Mouse (Mus musculus) MEL (cell line): ENCODE results near the gene Hoxa5. TPM values are rescaled to one million over a fixed set of nuclear protein-coding genes. Genes with fewer than 3 reads are reported as not detected.

ENCODE experiments used
- DNase-seq: peaks from one replicate; pipeline ENCODE4 v3.0.0; 2011; ENCODE audit warnings: low read depth, low spot score
- H3K27ac ChIP-seq: 2 replicates; pipeline ENCODE4 v1.5.1; 2012; ENCODE audit warnings: low read depth, mild to moderate bottlenecking, control low read depth, low read length, moderate library complexity; ENCODE audit not compliant: control insufficient read depth
- H3K27me3 ChIP-seq, 2 experiments: fragments of 150-350 bp in 1 of 2; sonication (generic) in 1 of 2; 2 replicates each; pipeline ENCODE4 v1.6.1; 2012; ENCODE audit warnings: low read length in 2 of 2, mild to moderate bottlenecking in 2 of 2, improper control_type of control experiment in 1 of 2, moderate library complexity in 1 of 2; ENCODE audit not compliant: insufficient read depth in 2 of 2, control insufficient read depth in 1 of 2
- H3K36me3 ChIP-seq, 2 experiments: 2 replicates each; pipeline ENCODE4 v1.6.1; 2012 to 2014; ENCODE audit warnings: low read length in 2 of 2, improper control_type of control experiment in 1 of 2, inconsistent platforms in 1 of 2, mild to moderate bottlenecking in 1 of 2; ENCODE audit not compliant: insufficient read depth in 2 of 2, control insufficient read depth in 1 of 2
- H3K4me1 ChIP-seq, 2 experiments: fragments of 150-350 bp in 1 of 2; sonication (generic) in 1 of 2; 2 replicates each; pipeline ENCODE4 v1.6.1; 2012; ENCODE audit warnings: low read length in 2 of 2, improper control_type of control experiment in 1 of 2, mild to moderate bottlenecking in 1 of 2; ENCODE audit not compliant: insufficient read depth in 2 of 2, control insufficient read depth in 1 of 2
- H3K4me3 ChIP-seq, 2 experiments: fragments of 150-350 bp in 1 of 2; sonication (generic) in 1 of 2; 2 replicates each; pipeline ENCODE4 v1.5.1; 2012; ENCODE audit warnings: low read depth in 2 of 2, low read length in 2 of 2, mild to moderate bottlenecking in 2 of 2, moderate library complexity in 2 of 2, control low read depth in 1 of 2, improper control_type of control experiment in 1 of 2; ENCODE audit not compliant: control insufficient read depth in 1 of 2, insufficient read depth in 1 of 2
- H3K79me2 ChIP-seq: 2 replicates; pipeline ENCODE4 v1.6.1; 2012; ENCODE audit warnings: mild to moderate bottlenecking, low read length, moderate library complexity; ENCODE audit not compliant: control insufficient read depth, poor library complexity, insufficient read depth
- H3K9ac ChIP-seq: 2 replicates; pipeline ENCODE4 v1.6.1; 2012; ENCODE audit warnings: low read depth, mild to moderate bottlenecking, control low read depth, low read length, moderate library complexity; ENCODE audit not compliant: control insufficient read depth, poor library complexity, severe bottlenecking
- H3K9me3 ChIP-seq: fragments of 150-350 bp; sonication (generic); replicated peaks from 2 replicates; pipeline ENCODE4 v1.6.1; 2012; ENCODE audit warnings: mild to moderate bottlenecking, low read length, improper control_type of control experiment, moderate library complexity; ENCODE audit not compliant: insufficient read depth
- BHLHE40 ChIP-seq: IDR thresholded peaks from 2 replicates; pipeline ENCODE4 v1.6.1; 2012; ENCODE audit warnings: low read depth, mild to moderate bottlenecking, inconsistent platforms, low read length, improper control_type of control experiment, borderline replicate concordance
- E2F4 ChIP-seq: IDR thresholded peaks from 2 replicates; pipeline ENCODE4 v1.6.1; 2011; ENCODE audit warnings: low read depth, low read length, improper control_type of control experiment, borderline replicate concordance
- GABPA ChIP-seq: IDR thresholded peaks from 2 replicates; pipeline ENCODE4 v1.6.1; 2012; ENCODE audit warnings: low read depth, mild to moderate bottlenecking, inconsistent platforms, low read length, improper control_type of control experiment, moderate library complexity
- KAT2A ChIP-seq: conservative IDR thresholded peaks from 2 replicates; pipeline ENCODE4 v1.6.1; 2012; ENCODE audit warnings: low read depth, low read length, improper control_type of control experiment, inconsistent platforms
- MAX ChIP-seq: IDR thresholded peaks from 2 replicates; pipeline ENCODE4 v1.6.1; 2011; ENCODE audit warnings: low read length, improper control_type of control experiment
- MEF2A ChIP-seq: IDR thresholded peaks from 2 replicates; pipeline ENCODE4 v1.6.1; 2014; ENCODE audit warnings: low read depth, mild to moderate bottlenecking, inconsistent platforms, low read length, improper control_type of control experiment; ENCODE audit not compliant: poor library complexity, insufficient replicate concordance, severe bottlenecking; ENCODE audit errors: extremely low read depth
- NRF1 ChIP-seq: IDR thresholded peaks from 2 replicates; pipeline ENCODE4 v1.6.1; 2014; ENCODE audit warnings: low read depth, mild to moderate bottlenecking, inconsistent platforms, low read length, improper control_type of control experiment, moderate library complexity; ENCODE audit not compliant: poor library complexity, insufficient read depth, severe bottlenecking
- POLR2AphosphoS2 ChIP-seq: IDR thresholded peaks from 2 replicates; pipeline ENCODE4 v1.6.1; 2011; ENCODE audit warnings: low read length, improper control_type of control experiment
- POLR2AphosphoS5 ChIP-seq: IDR thresholded peaks from 2 replicates; pipeline ENCODE4 v1.6.1; 2012; ENCODE audit warnings: low read depth, borderline replicate concordance, mild to moderate bottlenecking, inconsistent platforms, low read length, moderate library complexity, mixed read lengths
- RAD21 ChIP-seq: IDR thresholded peaks from 2 replicates; pipeline ENCODE4 v1.6.1; 2011; ENCODE audit warnings: mild to moderate bottlenecking, low read depth, low read length, improper control_type of control experiment
- TBP ChIP-seq: IDR thresholded peaks from 2 replicates; pipeline ENCODE4 v1.8.0; 2011; ENCODE audit warnings: low read depth, low read length, improper control_type of control experiment
- TCF12 ChIP-seq: IDR thresholded peaks from 2 replicates; pipeline ENCODE4 v1.6.1; 2014; ENCODE audit warnings: low read depth, mild to moderate bottlenecking, inconsistent platforms, low read length, improper control_type of control experiment, moderate library complexity
- UBTF ChIP-seq: IDR thresholded peaks from 2 replicates; pipeline ENCODE4 v1.6.1; 2012; ENCODE audit warnings: low read depth, mild to moderate bottlenecking, inconsistent platforms, low read length, improper control_type of control experiment, moderate library complexity, borderline replicate concordance; ENCODE audit not compliant: insufficient read depth
- USF2 ChIP-seq, 2 experiments: IDR thresholded peaks; 2 replicates each; pipeline ENCODE4 v1.6.1; 2011 to 2012; ENCODE audit warnings: improper control_type of control experiment in 2 of 2, low read length in 2 of 2, borderline replicate concordance in 1 of 2, inconsistent platforms in 1 of 2, low read depth in 1 of 2, mild to moderate bottlenecking in 1 of 2; ENCODE audit not compliant: insufficient read depth in 1 of 2
- ZMIZ1 ChIP-seq: IDR thresholded peaks from 2 replicates; pipeline ENCODE4 v1.6.1; 2012; ENCODE audit warnings: low read depth, mild to moderate bottlenecking, inconsistent platforms, low read length, improper control_type of control experiment, moderate library complexity
- polyA plus RNA-seq, 2 experiments: library from polyadenylated mRNA; stranded (reverse) in 1 of 2; unstranded in 1 of 2; fragments of >175 nt in 1 of 2; fragments of >200 nt in 1 of 2; gene quantifications; 2 replicates each; pipeline versions ENCODE4 v1.2.1 to v1.2.4; 2012; ENCODE audit warnings: low replicate concordance in 2 of 2, low read depth in 1 of 2; ENCODE audit not compliant: insufficient read length in 2 of 2, insufficient read depth in 1 of 2, missing spikeins in 1 of 2
- total RNA-seq: library from RNA; depleted of rRNA; stranded (reverse); fragments of 300-350 nt; gene quantifications from 2 replicates; pipeline ENCODE4 v1.2.3, GENCODE M21; 2012

The Hoxa5 gene
- total and polyA plus RNA-seq, 3 experiments, result not detected

DNA sequence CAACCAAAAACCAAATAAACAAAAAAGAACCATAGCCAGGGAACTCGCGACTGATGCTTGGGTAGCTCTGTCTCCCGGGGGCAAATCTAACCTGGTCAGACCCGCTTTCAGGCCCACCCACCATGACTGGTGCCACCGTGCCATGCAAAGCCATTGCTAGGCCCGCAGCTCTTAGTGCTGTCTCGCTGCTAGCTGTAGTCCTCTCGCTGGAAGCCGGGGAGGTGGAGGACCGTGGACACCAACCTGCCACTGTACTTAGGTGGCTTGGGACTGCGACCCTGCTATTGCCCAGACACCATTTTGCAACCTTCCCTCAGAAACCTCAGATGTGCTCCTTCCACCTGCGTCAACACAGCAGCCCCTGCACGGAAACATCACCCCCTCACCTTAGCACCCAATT, 7.6 kb upstream of the Hoxa5 start:
- Histone ChIP-seq H3K9ac (no peak overlapping the region), H3K36me3 (no peaks in the 10 kb centered on the region), H3K79me2 (no peaks in the 10 kb centered on the region), H3K4me3 (no peak overlapping the region), H3K27ac (no peak overlapping the region), H3K4me1 (no peaks in the 10 kb centered on the region), H3K27me3 (no peaks in the 10 kb centered on the region), H3K9me3 (no peaks in the 10 kb centered on the region)
- no peak for DNase-seq
- no peak for TF ChIP-seq E2F4
- TF ChIP-seq GABPA, result no peak
- no peak for TF ChIP-seq BHLHE40
- no peak for TF ChIP-seq UBTF
- no peak for TF ChIP-seq NRF1
- TF ChIP-seq USF2 (IDR thresholded peaks at IDR 0.05; ENCODE audit: borderline replicate concordance in 1 of 2, insufficient read depth in 1 of 2, low read depth in 1 of 2, low read length in 2 of 2), result no peak
- TF ChIP-seq POLR2AphosphoS2, result no peak
- TF ChIP-seq POLR2AphosphoS5, result no peak
- TF ChIP-seq MEF2A, result no peak
- TF ChIP-seq TBP, result no peak
- no peak for TF ChIP-seq RAD21

DNA sequence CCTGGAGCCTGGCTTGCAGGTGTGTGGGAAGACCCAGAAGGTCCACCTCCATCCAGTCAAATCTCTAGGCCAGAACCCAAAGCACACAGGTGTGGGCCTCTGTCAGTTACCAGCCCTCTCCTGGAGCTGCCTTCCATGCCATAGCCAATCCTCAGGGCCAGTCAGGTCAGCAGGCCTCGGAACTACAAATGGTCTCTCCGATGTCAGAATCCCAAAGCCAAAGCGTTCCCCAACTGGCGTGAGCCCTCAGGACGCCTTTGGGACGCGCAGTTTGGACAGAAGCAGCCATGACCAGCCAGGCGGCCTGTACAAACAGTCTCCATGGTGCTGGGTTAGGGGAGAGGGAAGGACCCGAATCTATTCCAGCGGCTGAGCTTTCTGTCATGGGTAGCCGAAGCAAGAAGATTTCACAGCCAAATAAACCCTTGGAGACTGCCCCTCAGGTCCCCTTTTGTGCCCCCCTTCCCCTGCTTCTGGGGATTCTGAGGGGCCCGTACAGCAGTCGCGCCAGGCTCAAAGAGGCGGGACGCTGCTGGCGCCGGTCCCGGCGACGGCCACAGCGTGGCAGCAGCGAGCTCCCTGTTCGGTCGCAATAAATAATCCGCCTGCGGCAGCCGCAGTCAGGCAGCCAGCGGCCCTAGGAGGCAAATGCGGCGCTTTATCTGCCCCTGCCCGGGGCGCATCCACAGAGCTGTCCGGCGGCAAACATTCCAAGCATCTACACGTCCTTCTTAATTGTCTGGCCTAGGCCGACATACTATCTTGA, 7.0 kb upstream of the Hoxa5 start:
- Histone ChIP-seq H3K4me1 (no peaks in the 10 kb centered on the region), H3K27me3 (no peaks in the 10 kb centered on the region), H3K9ac (no peak overlapping the region), H3K79me2 (no peaks in the 10 kb centered on the region), H3K9me3 (no peaks in the 10 kb centered on the region), H3K4me3 (no peak overlapping the region), H3K27ac (no peak overlapping the region), H3K36me3 (no peaks in the 10 kb centered on the region)
- no peak for TF ChIP-seq MEF2A
- TF ChIP-seq KAT2A, result no peak
- TF ChIP-seq UBTF, result no peak
- TF ChIP-seq MAX, result no peak
- no peak for TF ChIP-seq ZMIZ1
- TF ChIP-seq TCF12, result no peak
- no peak for DNase-seq
